Mouse (Mus musculus) Patski (cell line): ENCODE measurements around the gene Gm17677. TPM values are rescaled to one million over a fixed set of nuclear protein-coding genes. Genes with fewer than 3 reads are reported as not detected.

Experiments used
- ATAC-seq: fragments of 100-300 bp; one replicate; pipeline ENCODE4 v1.8.0; 2021
- CTCF ChIA-PET: fragments of 350-600 bp; sonication (Branson Sonifier 250); formaldehyde crosslinking; loops from one replicate; lab custom pipeline; 2022; ENCODE audit warnings: inconsistent platforms; lab: Charles Lee
- POLR2A ChIA-PET: fragments of 350-600 bp; sonication (Branson Sonifier 250); formaldehyde crosslinking; loops from one replicate; lab custom pipeline; 2022; ENCODE audit warnings: antibody characterized with exemption, inconsistent platforms; lab: Charles Lee
- DNase-seq: peaks from one replicate; pipeline ENCODE4 v3.0.0-alpha.2; 2011; ENCODE audit warnings: low read depth, low spot score
- H3K27me3 ChIP-seq: fragments of 371-371 bp; one replicate; pipeline ENCODE4 v1.5.1; 2021
- CTCF ChIP-seq: fragments of 100-300 bp; IDR thresholded peaks from one replicate; pipeline ENCODE4 v1.5.1; 2021
- in situ Hi-C: fragments of 300-500 bp; cut with MboI; formaldehyde crosslinking; loops from 3 replicates; pipeline ENCODE4 v1.11.1; 2018; ENCODE audit warnings: low pct_unique_long_range_greater_than_20kb, mixed read lengths
- polyA plus RNA-seq: library from polyadenylated mRNA; unstranded; gene quantifications from one replicate; pipeline ENCODE4 v1.2.3, GENCODE M21; 2021

The Gm17677 gene
- not detected for polyA plus RNA-seq

- ATAC-seq, result no peak
- no peak for TF ChIP-seq CTCF
- no peak for DNase-seq
- in situ Hi-C loops, result no loop called here
- H3K27me3 ChIP-seq, result peaks cover 5% of the 10 kb centered on the region
- CTCF ChIA-PET, result no interaction called here
- POLR2A ChIA-PET, result no interaction called here
Measured at GRCm38 (mm10) chr9:35740749-35741148, at the start of gene Gm17677. Gene Gm17677 (plus strand): TSS chr9:35741049.

GRCm38 (mm10) chr9:35691924-35692323 is 48.9 kb upstream of the Gm17677 start:
- DNase-seq (no peak), ATAC-seq (no peak)
- peaks cover 9% of the 10 kb centered on the region for H3K27me3 ChIP-seq
- no peak for TF ChIP-seq CTCF
- in situ Hi-C loops, result no loop called here
- ChIA-PET CTCF (no interaction called here), POLR2A (no interaction called here)

- DNase-seq, result no peak
- in situ Hi-C loops, result loop anchor here (10.0 kb wide), 1 partner anchor 112 kb away; no protein-coding TSS in a partner anchor
- H3K27me3 ChIP-seq, result no peaks in the 10 kb centered on the region
- peak; percentile 23 for TF ChIP-seq CTCF
- ChIA-PET CTCF (no interaction called here), POLR2A (no interaction called here)
- no peak for ATAC-seq
Measured at GRCm38 (mm10) chr9:35707265-35707664, 33.6 kb upstream of the Gm17677 start.

- DNase-seq (no peak), ATAC-seq (no peak)
- in situ Hi-C loops, result no loop called here
- POLR2A ChIA-PET, result no interaction called here
- no peak for TF ChIP-seq CTCF
- H3K27me3 ChIP-seq, result no peaks in the 10 kb centered on the region
- CTCF ChIA-PET, result no interaction called here
Measured at GRCm38 (mm10) chr9:35756843-35757242, 16.0 kb downstream of the Gm17677 start.

- ChIA-PET CTCF (no interaction called here), POLR2A (no interaction called here)
- ATAC-seq (no peak), DNase-seq (no peak)
- TF ChIP-seq CTCF, result no peak
- in situ Hi-C loops, result no loop called here
- peaks cover 7% of the 10 kb centered on the region for H3K27me3 ChIP-seq
Measured at GRCm38 (mm10) chr9:35778009-35778408, 37.2 kb downstream of the Gm17677 start, which contains the start of gene Gm17727. Gene Gm17727 (minus strand): TSS chr9:35778109.

- no peak for TF ChIP-seq CTCF
- DNase-seq, result no peak
- POLR2A ChIA-PET, result no interaction called here
- in situ Hi-C loops, result no loop called here
- no peak for ATAC-seq
- CTCF ChIA-PET, result no interaction called here
- H3K27me3 ChIP-seq, result no peaks in the 10 kb centered on the region
Measured at GRCm38 (mm10) chr9:35790001-35790400, 49.2 kb downstream of the Gm17677 start, which contains the start of the genes Gm27235 and D730048I06Rik. Gene Gm27235 (minus strand): TSS chr9:35790101. Gene D730048I06Rik (minus strand): TSS chr9:35790112.

Other genes with a start within 250 kb of the Gm17677 start
- not detected for gene Gm1113, start 222.8 kb upstream of the Gm17677 start, polyA plus RNA-seq
- 1.3 TPM for gene Ddx25, start 182.5 kb upstream of the Gm17677 start, polyA plus RNA-seq
- gene Pus3, start 182.5 kb upstream of the Gm17677 start, polyA plus RNA-seq, result 15.3 TPM
- gene Pate2, start 170.8 kb upstream of the Gm17677 start, polyA plus RNA-seq, result 0.28 TPM
- gene Hyls1, start 170.7 kb upstream of the Gm17677 start, polyA plus RNA-seq, result 11.0 TPM
- not detected for gene Pate4, start 129.1 kb upstream of the Gm17677 start, polyA plus RNA-seq
- not detected for gene Pate3, start 92.8 kb upstream of the Gm17677 start, polyA plus RNA-seq
- gene Pate1, start 53.7 kb upstream of the Gm17677 start, polyA plus RNA-seq, result not detected
- gene Gm17727, start 37.1 kb downstream of the Gm17677 start, polyA plus RNA-seq, result not detected
- not detected for gene Gm27235, start 49.1 kb downstream of the Gm17677 start, polyA plus RNA-seq
- gene D730048I06Rik, start 49.1 kb downstream of the Gm17677 start, polyA plus RNA-seq, result not detected
- not detected for gene 9230110F15Rik, start 103.1 kb downstream of the Gm17677 start, polyA plus RNA-seq
- gene 9230113P08Rik, start 167.4 kb downstream of the Gm17677 start, polyA plus RNA-seq, result not detected